Mouse (Mus musculus): Measurements from ENCODE around the gene Adad1.

Gene Adad1

GRCm38 (mm10) chr3:37169283-37169682 is 106.0 kb downstream of the Adad1 start:
- no peak for DNase-seq (ENCODE audit: low spot score in 2 of 2)
